Mouse (Mus musculus) myocyte (in vitro differentiated cells): ENCODE measurements around the gene Hoxb9.

Source experiments
- CEBPB ChIP-seq: IDR thresholded peaks from 2 replicates; pipeline ENCODE4 v1.6.1; 2011; ENCODE audit warnings: mild to moderate bottlenecking, moderate library complexity; ENCODE audit not compliant: poor library complexity, insufficient read depth, severe bottlenecking
- MAX ChIP-seq: IDR thresholded peaks from one replicate; pipeline ENCODE4 v1.6.1; 2011; ENCODE audit warnings: low read depth, mild to moderate bottlenecking, control low read depth
- MYOD1 ChIP-seq, 3 experiments: IDR thresholded peaks; one replicate each; pipeline ENCODE4 v1.6.1; 2011; ENCODE audit warnings: control low read depth in 2 of 3, low read depth in 2 of 3, mild to moderate bottlenecking in 2 of 3, moderate library complexity in 1 of 3; ENCODE audit not compliant: insufficient read length in 2 of 3, control insufficient read depth in 1 of 3
- POLR2A ChIP-seq: IDR thresholded peaks from one replicate; pipeline ENCODE4 v1.6.1; 2011; ENCODE audit warnings: low read depth, mild to moderate bottlenecking, control low read depth, moderate library complexity; ENCODE audit not compliant: insufficient read length
- POLR2AphosphoS2 ChIP-seq: IDR thresholded peaks from one replicate; pipeline ENCODE4 v1.6.1; 2011; ENCODE audit warnings: low read depth, control low read depth; ENCODE audit not compliant: insufficient read length
- TCF12 ChIP-seq: IDR thresholded peaks from one replicate; pipeline ENCODE4 v1.6.1; 2011; ENCODE audit warnings: mild to moderate bottlenecking, control low read depth; ENCODE audit not compliant: poor library complexity, insufficient read depth, severe bottlenecking
- USF1 ChIP-seq: IDR thresholded peaks from one replicate; pipeline ENCODE4 v1.6.1; 2011; ENCODE audit warnings: low read depth, mild to moderate bottlenecking, control low read depth, moderate library complexity

- TF ChIP-seq USF1 (no peak), POLR2A (no peak), MYOD1 (IDR thresholded peaks at IDR 0.05; ENCODE audit: control insufficient read depth in 1 of 3, insufficient read length in 2 of 3, low read depth in 2 of 3) (no peak), POLR2AphosphoS2 (no peak), TCF12 (no peak), MAX (no peak), CEBPB (no peak)
These were observed 10.8 kb upstream of the Hoxb9 start for GRCm38 (mm10) chr11:96260310-96260970.
